Mouse (Mus musculus): ENCODE results near the gene Abcb11. TPM values are rescaled to one million over a fixed set of nuclear protein-coding genes. Genes with fewer than 3 reads are reported as not detected.
"Not testable (repeated sequence)": the region's sequence is repeated elsewhere in the genome, so short reads cannot be mapped to it uniquely, and the experiment has no call there.

Gene Abcb11
- polyA plus RNA-seq, 1 experiment from 2014 or later, result 0.13 TPM

DNA sequence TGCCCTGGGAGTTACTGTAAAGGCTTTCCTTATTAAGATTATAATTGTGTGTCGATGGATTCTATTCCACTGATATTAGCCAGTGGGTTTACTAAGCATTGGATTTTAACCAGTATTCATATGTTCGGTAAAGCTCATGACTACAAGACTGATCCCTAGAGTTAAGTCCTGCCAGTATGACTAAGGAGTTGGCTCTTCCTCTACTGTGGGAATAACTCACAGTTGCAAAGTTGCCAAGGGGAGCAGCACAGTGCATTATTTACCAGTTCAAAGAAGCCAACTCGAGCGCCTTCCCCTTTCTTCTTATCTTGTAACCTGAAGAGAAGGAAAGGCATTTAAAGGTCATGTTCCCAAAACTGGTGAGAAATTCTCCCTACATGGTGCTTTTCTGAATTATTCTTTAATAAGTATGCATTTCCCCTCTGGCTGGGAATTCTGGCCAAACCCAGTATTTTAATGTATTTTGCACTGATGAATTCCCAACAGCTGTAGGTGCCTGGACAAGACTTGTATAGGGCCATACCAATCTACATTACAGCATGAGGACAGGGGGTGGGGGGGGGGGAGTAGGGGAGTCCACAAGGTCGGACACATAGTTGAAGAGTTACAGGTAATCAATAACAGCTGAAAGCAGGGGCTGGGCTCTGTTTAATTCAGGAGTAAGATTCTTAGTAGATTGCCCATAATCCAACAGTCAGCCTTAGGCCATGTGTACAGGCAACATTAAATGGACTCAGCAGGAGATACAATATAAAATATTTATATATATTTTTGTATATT, 17.3 kb downstream of the Abcb11 start:
- Histone ChIP-seq H3K4me2 (replicated peaks; ENCODE audit: low read depth, low read length) (no peak overlapping the region), H3K36me3 (ENCODE audit: insufficient read depth, low read length) (no peaks in the 10 kb centered on the region), H3K27ac (ENCODE audit: low read length) (no peak overlapping the region), H3K4me1 (ENCODE audit: insufficient read depth, low read depth, low read length) (no peaks in the 10 kb centered on the region), H3K4me3 (ENCODE audit: low read depth, low read length) (no peak overlapping the region), H3K9me3 (ENCODE audit: low read length) (no peaks in the 10 kb centered on the region), H3K27me3 (replicated peaks; ENCODE audit: insufficient read depth, low read length) (no peaks in the 10 kb centered on the region), H3K9ac (replicated peaks; ENCODE audit: low read depth) (no peak overlapping the region)
- TF ChIP-seq EP300 (IDR thresholded peaks at IDR 0.05) (no peak), CTCF (IDR thresholded peaks at IDR 0.05) (no peak)
- 69% methylated on average over 5 of the region's 5 CpGs for WGBS
- DNase-seq (ENCODE audit: low spot score) (no peak), ATAC-seq (no peak)

DNA sequence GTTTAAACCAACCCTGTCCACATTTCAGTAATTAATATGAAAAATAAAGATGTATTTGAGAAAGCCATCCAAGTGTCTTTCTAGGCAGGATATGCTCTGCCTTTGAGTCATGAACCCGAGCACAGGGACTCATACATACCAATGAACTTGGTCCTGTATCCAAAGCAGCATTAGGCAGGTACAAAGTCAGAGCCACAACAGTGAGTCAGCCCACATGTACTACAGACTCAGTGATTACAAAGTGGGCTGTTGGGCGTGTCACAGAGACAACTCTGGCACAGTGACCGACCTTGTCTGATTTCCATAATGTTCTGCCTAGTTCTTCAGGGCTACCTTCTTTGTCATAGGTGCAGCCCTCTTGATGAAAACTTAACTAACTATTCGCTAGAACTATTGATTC, 19.4 kb downstream of the Abcb11 start:
- DNase-seq (ENCODE audit: low spot score), result no peak
- no peaks in the 10 kb centered on the region for H3K9me3 ChIP-seq (ENCODE audit: low read length)
- 77% methylated on average over 4 of the region's 4 CpGs for WGBS
- ATAC-seq, result no peak
- H3K9ac ChIP-seq (replicated peaks; ENCODE audit: low read depth), result no peak overlapping the region
- no peaks in the 10 kb centered on the region for H3K27me3 ChIP-seq (replicated peaks; ENCODE audit: insufficient read depth, low read length)
- H3K36me3 ChIP-seq (ENCODE audit: insufficient read depth, low read length), result no peaks in the 10 kb centered on the region
- H3K4me3 ChIP-seq (ENCODE audit: low read depth, low read length), result no peak overlapping the region
- H3K4me1 ChIP-seq (ENCODE audit: insufficient read depth, low read depth, low read length), result no peaks in the 10 kb centered on the region
- no peak overlapping the region for H3K27ac ChIP-seq (ENCODE audit: low read length)
- no peak overlapping the region for H3K4me2 ChIP-seq (replicated peaks; ENCODE audit: low read depth, low read length)
- TF ChIP-seq CTCF (IDR thresholded peaks at IDR 0.05), result no peak
- TF ChIP-seq EP300 (IDR thresholded peaks at IDR 0.05), result no peak

DNA sequence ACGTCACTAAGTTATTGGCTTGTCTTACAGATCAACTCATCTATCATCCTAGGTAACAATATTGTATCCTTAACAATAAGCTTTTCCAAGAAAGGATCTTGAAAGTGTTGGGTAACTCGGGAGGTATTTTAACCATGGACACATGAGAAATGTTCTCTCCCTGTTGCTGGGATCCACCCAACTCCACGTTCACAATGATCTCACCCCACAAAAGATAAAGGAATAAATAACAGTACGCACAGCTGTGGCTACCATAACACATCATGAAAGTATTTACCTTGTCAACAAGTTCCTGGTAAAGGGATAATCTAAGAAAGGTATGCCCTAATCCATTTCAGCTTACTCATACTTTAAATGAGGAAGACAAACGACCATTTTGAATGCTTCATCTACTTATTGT, 21.0 kb downstream of the Abcb11 start:
- DNase-seq (ENCODE audit: low spot score), result no peak
- Histone ChIP-seq H3K27me3 (replicated peaks; ENCODE audit: insufficient read depth, low read length) (no peaks in the 10 kb centered on the region), H3K4me3 (ENCODE audit: low read depth, low read length) (no peak overlapping the region), H3K9ac (replicated peaks; ENCODE audit: low read depth) (no peak overlapping the region), H3K4me1 (ENCODE audit: insufficient read depth, low read depth, low read length) (no peaks in the 10 kb centered on the region), H3K9me3 (ENCODE audit: low read length) (no peaks in the 10 kb centered on the region), H3K36me3 (ENCODE audit: insufficient read depth, low read length) (no peaks in the 10 kb centered on the region), H3K27ac (ENCODE audit: low read length) (no peak overlapping the region), H3K4me2 (replicated peaks; ENCODE audit: low read depth, low read length) (no peak overlapping the region)
- no peak for ATAC-seq
- TF ChIP-seq EP300 (IDR thresholded peaks at IDR 0.05) (no peak), CTCF (IDR thresholded peaks at IDR 0.05) (no peak)
- 46% methylated on average over 5 of the region's 5 CpGs for WGBS

DNA sequence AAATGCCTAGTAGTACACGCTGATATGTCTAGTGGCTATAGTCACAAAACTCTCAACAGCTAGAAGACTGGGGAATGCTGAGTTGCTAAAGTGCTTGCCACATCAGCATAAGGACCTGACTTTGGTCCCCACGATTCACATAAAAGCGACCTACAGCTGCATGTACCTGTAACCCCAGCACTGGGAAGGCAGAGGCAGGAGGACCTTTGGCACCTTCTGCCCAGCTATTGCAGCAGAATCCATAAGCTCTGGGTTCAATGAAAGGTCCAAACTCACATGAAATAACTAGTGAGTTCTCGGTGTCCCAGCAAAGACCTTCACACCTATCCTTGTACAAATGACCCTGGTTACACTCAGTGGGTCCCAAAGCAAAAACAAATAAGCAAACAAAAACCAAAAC, 31.1 kb downstream of the Abcb11 start:
- no peaks in the 10 kb centered on the region for H3K36me3 ChIP-seq (ENCODE audit: insufficient read depth, low read length)
- H3K4me2 ChIP-seq (replicated peaks; ENCODE audit: low read depth, low read length), result no peak overlapping the region
- no peak overlapping the region for H3K27ac ChIP-seq (ENCODE audit: low read length)
- TF ChIP-seq EP300 (IDR thresholded peaks at IDR 0.05) (no peak), CTCF (IDR thresholded peaks at IDR 0.05) (no peak)
- H3K9ac ChIP-seq (replicated peaks; ENCODE audit: low read depth), result no peak overlapping the region
- 91% methylated on average over 4 of the region's 4 CpGs for WGBS
- H3K27me3 ChIP-seq (replicated peaks; ENCODE audit: insufficient read depth, low read length), result no peaks in the 10 kb centered on the region
- H3K4me1 ChIP-seq (ENCODE audit: insufficient read depth, low read depth, low read length), result no peaks in the 10 kb centered on the region
- no peak for ATAC-seq
- no peak for DNase-seq (ENCODE audit: low spot score)
- H3K4me3 ChIP-seq (ENCODE audit: low read depth, low read length), result no peak overlapping the region
- H3K9me3 ChIP-seq (ENCODE audit: low read length), result no peaks in the 10 kb centered on the region

DNA sequence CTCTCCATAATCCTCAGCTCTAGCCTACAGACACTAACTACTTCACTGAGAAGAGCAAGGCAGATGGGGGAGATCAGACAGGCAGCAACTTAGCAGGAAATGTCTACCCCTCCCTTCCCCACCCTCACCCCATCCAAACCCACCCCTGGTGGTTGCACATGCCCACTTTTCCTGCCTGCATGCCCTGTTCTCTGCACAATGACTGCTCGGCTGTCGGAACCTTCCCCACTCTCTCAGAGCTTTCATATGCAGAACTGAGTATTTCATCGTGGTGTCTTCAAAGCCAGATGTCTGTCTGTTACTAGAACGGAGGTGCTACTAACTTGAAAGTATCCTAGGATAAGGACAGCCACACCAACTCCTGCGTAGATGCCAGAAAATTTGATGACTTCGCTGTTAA, 34.3 kb downstream of the Abcb11 start:
- 71% methylated on average over 6 of the region's 6 CpGs for WGBS
- Histone ChIP-seq H3K4me1 (ENCODE audit: insufficient read depth, low read depth, low read length) (no peaks in the 10 kb centered on the region), H3K27ac (ENCODE audit: low read length) (no peak overlapping the region), H3K27me3 (replicated peaks; ENCODE audit: insufficient read depth, low read length) (no peaks in the 10 kb centered on the region), H3K9ac (replicated peaks; ENCODE audit: low read depth) (no peak overlapping the region), H3K36me3 (ENCODE audit: insufficient read depth, low read length) (no peaks in the 10 kb centered on the region), H3K4me3 (ENCODE audit: low read depth, low read length) (no peak overlapping the region), H3K9me3 (ENCODE audit: low read length) (no peaks in the 10 kb centered on the region), H3K4me2 (replicated peaks; ENCODE audit: low read depth, low read length) (no peak overlapping the region)
- DNase-seq (ENCODE audit: low spot score), result no peak
- TF ChIP-seq CTCF (IDR thresholded peaks at IDR 0.05) (no peak), EP300 (IDR thresholded peaks at IDR 0.05) (no peak)
- no peak for ATAC-seq

DNA sequence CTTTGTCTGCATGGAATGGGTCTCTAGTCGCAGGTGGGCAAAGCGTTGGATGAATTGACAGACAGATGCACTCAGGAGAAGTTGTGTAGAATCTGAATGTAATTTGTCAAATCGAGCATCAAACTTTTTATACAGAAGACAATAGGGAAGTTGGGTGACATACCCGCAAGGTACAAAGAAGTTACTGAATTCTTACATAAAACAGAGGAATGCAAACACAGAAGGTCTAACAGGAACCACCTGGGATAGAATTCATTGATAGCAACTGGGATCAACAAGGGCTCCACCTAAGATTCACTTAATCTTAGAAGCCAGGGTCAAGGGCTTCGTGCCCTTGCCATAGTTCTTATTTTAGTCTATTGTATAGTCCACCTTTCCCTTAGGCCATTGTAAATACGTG, 41.8 kb downstream of the Abcb11 start:
- not testable (repeated sequence) for DNase-seq (ENCODE audit: low spot score); H3K4me3 ChIP-seq (ENCODE audit: low read depth, low read length); ATAC-seq; H3K4me2 ChIP-seq (replicated peaks; ENCODE audit: low read depth, low read length); H3K36me3 ChIP-seq (ENCODE audit: insufficient read depth, low read length); H3K27me3 ChIP-seq (replicated peaks; ENCODE audit: insufficient read depth, low read length); H3K9ac ChIP-seq (replicated peaks; ENCODE audit: low read depth); H3K27ac ChIP-seq (ENCODE audit: low read length); H3K9me3 ChIP-seq (ENCODE audit: low read length); H3K4me1 ChIP-seq (ENCODE audit: insufficient read depth, low read depth, low read length)
- 84% methylated on average over 5 of the region's 6 CpGs for WGBS

DNA sequence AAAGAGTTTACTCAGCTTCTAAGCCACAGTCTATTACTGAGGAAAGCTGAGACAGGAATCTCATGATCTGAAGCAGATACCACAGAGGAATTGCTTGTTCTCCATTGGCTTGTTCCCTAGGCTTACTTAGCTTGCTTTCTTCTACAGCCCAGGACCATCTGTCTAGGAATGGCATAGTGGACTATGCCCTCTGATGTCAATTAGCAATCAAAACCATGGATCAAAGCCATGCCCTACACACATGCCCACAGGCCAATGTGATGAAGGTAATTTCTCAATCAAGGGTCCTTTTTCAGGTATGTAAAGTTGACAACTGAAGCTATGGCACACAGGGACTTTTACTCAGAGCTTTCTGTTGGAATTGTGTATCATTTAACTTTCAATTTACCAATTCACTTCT, 47.9 kb downstream of the Abcb11 start:
- Histone ChIP-seq H3K4me2 (replicated peaks; ENCODE audit: low read depth, low read length) (no peak overlapping the region), H3K9ac (replicated peaks; ENCODE audit: low read depth) (no peak overlapping the region), H3K36me3 (ENCODE audit: insufficient read depth, low read length) (no peaks in the 10 kb centered on the region), H3K27me3 (replicated peaks; ENCODE audit: insufficient read depth, low read length) (no peaks in the 10 kb centered on the region), H3K27ac (ENCODE audit: low read length) (no peak overlapping the region), H3K4me1 (ENCODE audit: insufficient read depth, low read depth, low read length) (no peaks in the 10 kb centered on the region), H3K9me3 (ENCODE audit: low read length) (no peaks in the 10 kb centered on the region), H3K4me3 (ENCODE audit: low read depth, low read length) (no peak overlapping the region)
- TF ChIP-seq EP300 (IDR thresholded peaks at IDR 0.05) (no peak), CTCF (IDR thresholded peaks at IDR 0.05) (no peak)
- DNase-seq (ENCODE audit: low spot score) (no peak), ATAC-seq (no peak)

All from lung, postnatal 0 days (tissue).